Mouse (Mus musculus) kidney, embryonic 14.5 days (tissue): ENCODE data around the gene Cnnm3. TPM values are rescaled to one million over a fixed set of nuclear protein-coding genes. Genes with fewer than 3 reads are reported as not detected.
"Not testable (repeated sequence)": the region's sequence is repeated elsewhere in the genome, so short reads cannot be mapped to it uniquely, and the experiment has no call there.

Source experiments
- ATAC-seq: fragments of 200-750 bp; cut with Nextera tagmentation; 2 replicates; pipeline ENCODE4 v1.8.0; 2017; ENCODE audit warnings: moderate number of reproducible peaks, mild to moderate bottlenecking, moderate TSS enrichment, moderate library complexity; ENCODE audit not compliant: low FRiP score, low TSS enrichment
- H3K27ac ChIP-seq: fragments of 300-500 bp; sonication (generic); 2 replicates; pipeline ENCODE4 v1.5.1; 2014; ENCODE audit warnings: low read depth, mild to moderate bottlenecking, low read length, moderate library complexity, mixed read lengths
- H3K27me3 ChIP-seq: fragments of 300-500 bp; sonication (generic); 2 replicates; pipeline ENCODE4 v1.6.1; 2014; ENCODE audit warnings: mild to moderate bottlenecking, low read length; ENCODE audit not compliant: control insufficient read depth, insufficient read depth
- H3K36me3 ChIP-seq: fragments of 300-500 bp; sonication (generic); 2 replicates; pipeline ENCODE4 v1.6.1; 2014; ENCODE audit warnings: low read length, mixed read lengths; ENCODE audit not compliant: control insufficient read depth, insufficient read depth
- H3K4me1 ChIP-seq: fragments of 300-500 bp; sonication (generic); 2 replicates; pipeline ENCODE4 v1.6.1; 2014; ENCODE audit warnings: low read length, mixed read lengths; ENCODE audit not compliant: control insufficient read depth, insufficient read depth
- H3K4me2 ChIP-seq: fragments of 300-500 bp; sonication (generic); replicated peaks from 2 replicates; pipeline ENCODE4 v1.6.1; 2014; ENCODE audit warnings: low read depth, mild to moderate bottlenecking, low read length
- H3K4me3 ChIP-seq: fragments of 300-500 bp; sonication (generic); 2 replicates; pipeline ENCODE4 v1.5.1; 2014; ENCODE audit warnings: mild to moderate bottlenecking, low read length
- H3K9ac ChIP-seq: fragments of 300-500 bp; sonication (generic); 2 replicates; pipeline ENCODE4 v1.6.1; 2014; ENCODE audit warnings: low read depth, mild to moderate bottlenecking, low read length, moderate library complexity
- H3K9me3 ChIP-seq: fragments of 300-500 bp; sonication (generic); 2 replicates; pipeline ENCODE4 v1.6.1; 2016; ENCODE audit warnings: low read length; ENCODE audit not compliant: control insufficient read depth
- WGBS: fragments of 180-500 bp; shearing (Covaris S2); extraction: QIAGEN DNeasy Blood & Tissue Kit; methylation state at CpG from one replicate; pipeline ENCODE4 v1.1.7; 2014; 5-methylcytosine and 5-hydroxymethylcytosine counted together
- polyA plus RNA-seq: library from polyadenylated mRNA; unstranded; fragments of >200 nt; fragmentation: Nextera tagmentation; extraction: Ambion mirVana; gene quantifications from 2 replicates; pipeline ENCODE4 v1.2.1, GENCODE M21; 2014

Gene Cnnm3
- polyA plus RNA-seq, 1 experiment from 2014 or later: 7.5 TPM

DNA sequence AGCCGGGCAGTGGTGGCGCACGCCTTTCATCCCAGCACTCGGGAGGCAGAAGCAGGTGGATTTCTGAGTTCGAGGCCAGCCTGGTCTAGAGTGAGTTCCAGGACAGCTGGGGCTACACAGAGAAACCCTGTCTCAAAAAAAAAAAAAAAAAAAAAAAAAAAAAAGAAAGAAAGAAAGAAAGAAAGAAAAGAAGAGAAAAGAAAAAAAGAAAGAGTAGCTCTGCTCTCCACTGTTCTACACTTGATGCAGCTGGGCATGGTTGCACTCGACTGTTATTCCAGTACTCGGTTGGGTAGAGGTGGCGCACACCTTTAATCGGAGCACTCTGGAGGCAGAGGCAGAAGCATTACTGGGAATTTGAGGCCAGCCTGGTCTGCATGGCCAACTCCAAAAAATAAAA is 25.1 kb downstream of the Cnnm3 start, which contains the start of gene Ankrd23:
Ankrd23 (minus strand) TSS at position 101 of the 400 bp plus-strand sequence.
- H3K4me3 ChIP-seq, H3K4me2 ChIP-seq, H3K9me3 ChIP-seq, H3K27ac ChIP-seq, H3K9ac ChIP-seq, H3K27me3 ChIP-seq, H3K4me1 ChIP-seq, ATAC-seq: not testable (repeated sequence)
- 93% methylated on average over 9 of the region's 9 CpGs for WGBS
- peaks cover 39% of the 10 kb centered on the region for H3K36me3 ChIP-seq

DNA sequence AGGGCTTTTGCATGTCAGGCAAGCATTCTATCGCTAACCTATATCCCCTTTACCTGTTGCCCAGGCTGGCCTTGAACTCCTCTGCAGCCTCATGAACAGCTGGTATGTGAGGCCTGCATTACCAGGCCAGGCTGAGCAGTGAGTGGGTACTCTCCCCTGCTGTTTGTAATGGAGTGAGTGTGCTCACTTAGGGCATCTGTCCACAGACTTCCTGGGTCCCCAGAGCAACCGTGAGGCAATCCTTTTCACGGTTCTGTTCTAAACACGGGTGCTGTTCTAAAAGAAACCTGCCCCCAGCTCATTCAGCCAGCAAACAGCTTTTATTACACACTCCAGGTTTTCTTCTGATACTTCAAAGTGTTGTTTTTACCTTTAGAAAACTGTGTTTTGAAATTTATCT is 27.1 kb downstream of the Cnnm3 start:
- Histone ChIP-seq H3K36me3 (peaks cover 38% of the 10 kb centered on the region), H3K4me3 (no peak overlapping the region), H3K4me2 (no peak overlapping the region), H3K27me3 (no peaks in the 10 kb centered on the region), H3K9me3 (no peaks in the 10 kb centered on the region), H3K9ac (no peak overlapping the region), H3K4me1 (no peaks in the 10 kb centered on the region), H3K27ac (no peak overlapping the region)
- WGBS: 83% methylated on average over 4 of the region's 4 CpGs
- ATAC-seq: no peak

DNA sequence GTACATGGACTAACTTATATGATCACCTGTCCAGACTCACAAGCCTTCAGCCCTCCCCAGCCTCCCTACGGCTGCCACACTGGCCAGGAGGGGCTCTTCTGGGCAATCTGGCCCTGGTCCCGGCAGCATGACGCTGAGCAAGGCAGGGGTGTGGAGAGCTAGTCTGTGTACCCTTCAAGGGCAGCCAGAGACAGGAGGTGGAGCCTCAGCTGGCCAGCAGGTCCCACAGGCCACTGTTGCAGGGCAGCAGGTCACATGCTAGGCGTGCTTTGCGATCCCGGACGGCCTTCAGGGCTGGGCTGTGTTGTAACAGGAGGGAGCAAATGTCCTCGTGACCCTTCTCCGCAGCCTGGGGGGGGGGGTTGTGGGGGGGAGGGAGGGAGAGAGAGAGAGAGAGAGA is 27.5 kb downstream of the Cnnm3 start, which contains the start of gene Gm42417:
Gm42417 (minus strand) TSS at position 244 of the 400 bp plus-strand sequence.
- WGBS: 41% methylated on average over 9 of the region's 9 CpGs
- Histone ChIP-seq H3K9me3 (no peaks in the 10 kb centered on the region), H3K27ac (no peak within 1 kb of the TSS), H3K4me2 (no peak within 1 kb of the TSS), H3K4me1 (no peaks in the 10 kb centered on the region), H3K4me3 (no peak within 1 kb of the TSS), H3K27me3 (no peaks in the 10 kb centered on the region), H3K36me3 (peaks cover 38% of the 10 kb centered on the region), H3K9ac (no peak within 1 kb of the TSS)
- no peak; the same call in 1 of the 2 replicates for ATAC-seq

- peaks cover 38% of the 10 kb centered on the region for H3K36me3 ChIP-seq
- no peaks in the 10 kb centered on the region for H3K4me1 ChIP-seq
- H3K9me3 ChIP-seq: no peaks in the 10 kb centered on the region
- WGBS: 91% methylated on average over 11 of the region's 11 CpGs
- ATAC-seq: no peak
- no peak overlapping the region for H3K4me3 ChIP-seq
- H3K27ac ChIP-seq: no peak overlapping the region
- no peaks in the 10 kb centered on the region for H3K27me3 ChIP-seq
- no peak overlapping the region for H3K4me2 ChIP-seq
- H3K9ac ChIP-seq: no peak overlapping the region
Measured at GRCm38 (mm10) chr1:36540132-36540531, 28.5 kb downstream of the Cnnm3 start.

- Histone ChIP-seq H3K27ac (no peak overlapping the region), H3K4me2 (no peak overlapping the region), H3K9me3 (no peaks in the 10 kb centered on the region), H3K36me3 (peaks cover 38% of the 10 kb centered on the region), H3K27me3 (no peaks in the 10 kb centered on the region), H3K9ac (no peak overlapping the region), H3K4me1 (0 out of 2 replicates have a peak, but pooled peaks cover 3% of the 10 kb centered on the region), H3K4me3 (no peak overlapping the region)
- no peak for ATAC-seq
- 94% methylated on average over 12 of the region's 12 CpGs for WGBS
Measured at GRCm38 (mm10) chr1:36540807-36541206, 29.1 kb downstream of the Cnnm3 start.

DNA sequence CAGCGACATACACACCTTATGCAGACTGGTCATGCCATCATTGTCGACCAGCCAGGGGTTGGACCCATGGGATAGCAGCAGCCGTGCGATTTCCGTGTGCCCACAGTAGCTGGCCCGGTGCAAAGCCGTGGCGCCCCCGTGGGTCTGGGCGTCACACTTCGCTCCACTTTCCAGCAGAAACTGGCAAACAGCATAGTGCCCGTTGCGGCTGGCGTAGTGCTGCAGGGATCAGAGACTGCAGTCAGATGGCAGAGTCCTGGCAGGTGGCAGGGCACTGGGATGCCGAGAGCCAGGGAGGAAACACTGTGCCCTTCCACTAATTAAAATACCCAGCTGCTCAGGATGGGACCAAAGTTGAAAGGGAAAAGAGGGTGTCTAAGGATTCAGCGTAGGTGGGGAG is 30.2 kb downstream of the Cnnm3 start:
- Histone ChIP-seq H3K27ac (no peak overlapping the region), H3K4me2 (no peak overlapping the region), H3K4me1 (0 out of 2 replicates have a peak, but pooled peaks cover 3% of the 10 kb centered on the region), H3K27me3 (no peaks in the 10 kb centered on the region), H3K36me3 (peaks cover 38% of the 10 kb centered on the region), H3K4me3 (no peak overlapping the region), H3K9me3 (no peaks in the 10 kb centered on the region), H3K9ac (no peak overlapping the region)
- 97% methylated on average over 16 of the region's 16 CpGs for WGBS
- ATAC-seq: no peak

DNA sequence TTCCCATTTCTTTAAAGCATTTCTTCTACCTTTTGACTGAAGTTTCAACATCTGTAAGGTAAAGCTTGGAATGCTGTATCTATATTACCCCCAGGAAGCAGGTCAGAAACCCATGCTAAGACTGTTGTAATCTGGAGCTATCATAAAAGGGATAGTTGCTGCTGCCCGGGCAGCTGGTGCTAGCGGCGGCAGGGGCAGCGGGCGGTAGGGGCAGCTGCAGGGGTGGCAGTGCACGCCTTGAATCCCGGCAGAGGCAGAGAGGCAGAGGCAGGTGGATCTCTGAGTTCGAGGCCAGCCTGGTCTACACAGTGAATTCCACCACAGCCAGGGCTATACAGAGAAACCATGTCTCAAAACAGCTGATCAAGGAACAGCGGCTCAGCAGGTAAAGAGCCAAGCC is 31.3 kb downstream of the Cnnm3 start:
- ATAC-seq: no peak
- Histone ChIP-seq H3K4me1 (peaks cover 9% of the 10 kb centered on the region), H3K27ac (no peak overlapping the region), H3K9ac (no peak overlapping the region), H3K9me3 (no peaks in the 10 kb centered on the region), H3K27me3 (no peaks in the 10 kb centered on the region), H3K36me3 (peaks cover 34% of the 10 kb centered on the region), H3K4me3 (no peak overlapping the region), H3K4me2 (no peak overlapping the region)
- WGBS: 91% methylated on average over 9 of the region's 9 CpGs

DNA sequence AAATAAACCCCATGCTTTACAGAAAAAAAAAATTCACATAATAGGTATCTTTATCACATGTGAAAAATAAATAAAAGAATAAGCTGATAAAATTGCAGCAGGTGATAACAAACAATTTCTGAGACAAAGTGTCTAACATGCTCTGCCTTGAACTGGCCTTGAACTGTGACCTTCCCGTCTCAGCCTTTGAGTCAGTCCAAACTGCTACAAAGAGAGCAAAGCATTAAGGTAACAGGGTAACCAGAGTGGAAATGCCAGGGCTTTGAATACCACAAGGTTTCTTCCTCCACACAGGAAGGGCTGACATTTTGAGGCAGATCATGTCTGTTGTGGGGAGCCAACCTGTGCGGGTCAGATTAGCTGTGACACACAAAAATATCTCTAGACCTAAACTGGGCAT is 33.7 kb downstream of the Cnnm3 start:
- Histone ChIP-seq H3K27ac (no peak overlapping the region), H3K4me2 (no peak overlapping the region), H3K36me3 (peaks cover 34% of the 10 kb centered on the region), H3K9ac (no peak overlapping the region), H3K4me3 (no peak overlapping the region), H3K4me1 (peaks cover 25% of the 10 kb centered on the region), H3K27me3 (no peaks in the 10 kb centered on the region), H3K9me3 (no peaks in the 10 kb centered on the region)
- ATAC-seq: no peak
- WGBS: 75% methylated on average over 2 of the region's 2 CpGs

GRCm38 (mm10) chr1:36545845-36546600 is 34.4 kb downstream of the Cnnm3 start:
- ATAC-seq: no peak
- Histone ChIP-seq H3K4me3 (peak overlapping the region; percentile 73), H3K27me3 (no peaks in the 10 kb centered on the region), H3K27ac (no peak overlapping the region), H3K9me3 (no peaks in the 10 kb centered on the region), H3K36me3 (peaks cover 35% of the 10 kb centered on the region), H3K9ac (no peak overlapping the region; the same call in 1 of the 2 replicates), H3K4me1 (peaks cover 25% of the 10 kb centered on the region), H3K4me2 (peak overlapping the region; percentile 80)
- 75% methylated on average over 18 of the region's 19 CpGs for WGBS
